Mouse (Mus musculus) sigmoid colon, adult 10 weeks (tissue): ENCODE results near the gene Cox19. TPM values are rescaled to one million over a fixed set of nuclear protein-coding genes. Genes with fewer than 3 reads are reported as not detected.

Experiments used
- polyA plus RNA-seq: library from polyadenylated mRNA; stranded (reverse); fragments of 350-450 nt; fragmentation: Illumina TruSeq; extraction: RNeasy Lipid Tissue Mini Kit (QIAGEN cat#74804); gene quantifications from one replicate; pipeline ENCODE4 v1.2.3, GENCODE M21; 2014; ENCODE audit warnings: low read depth, low replicate concordance

The Cox19 gene
- polyA plus RNA-seq = 11.8 TPM

DNA sequence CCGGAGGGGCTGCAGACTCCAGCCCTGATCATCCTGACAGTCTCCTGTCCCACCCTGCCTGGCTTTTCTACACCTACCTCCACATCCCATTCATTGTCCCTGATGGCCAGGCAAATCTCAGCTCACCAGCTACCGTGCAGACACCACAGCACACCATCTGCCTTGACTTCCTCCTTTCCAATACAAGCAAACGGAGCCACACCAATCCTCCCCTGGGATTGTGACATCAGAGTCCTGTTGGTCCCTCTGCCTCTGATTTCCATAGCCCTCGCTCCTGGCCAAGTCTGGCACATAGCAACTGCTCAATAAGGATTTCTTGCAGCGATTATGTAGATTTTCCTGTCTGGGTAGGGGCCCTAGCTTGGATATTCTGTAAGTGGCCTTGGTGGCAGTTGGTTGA is at the start of gene Cox19:
Gene Cox19, minus strand, starts transcription at position 285 of the 400 bp plus-strand sequence.

DNA sequence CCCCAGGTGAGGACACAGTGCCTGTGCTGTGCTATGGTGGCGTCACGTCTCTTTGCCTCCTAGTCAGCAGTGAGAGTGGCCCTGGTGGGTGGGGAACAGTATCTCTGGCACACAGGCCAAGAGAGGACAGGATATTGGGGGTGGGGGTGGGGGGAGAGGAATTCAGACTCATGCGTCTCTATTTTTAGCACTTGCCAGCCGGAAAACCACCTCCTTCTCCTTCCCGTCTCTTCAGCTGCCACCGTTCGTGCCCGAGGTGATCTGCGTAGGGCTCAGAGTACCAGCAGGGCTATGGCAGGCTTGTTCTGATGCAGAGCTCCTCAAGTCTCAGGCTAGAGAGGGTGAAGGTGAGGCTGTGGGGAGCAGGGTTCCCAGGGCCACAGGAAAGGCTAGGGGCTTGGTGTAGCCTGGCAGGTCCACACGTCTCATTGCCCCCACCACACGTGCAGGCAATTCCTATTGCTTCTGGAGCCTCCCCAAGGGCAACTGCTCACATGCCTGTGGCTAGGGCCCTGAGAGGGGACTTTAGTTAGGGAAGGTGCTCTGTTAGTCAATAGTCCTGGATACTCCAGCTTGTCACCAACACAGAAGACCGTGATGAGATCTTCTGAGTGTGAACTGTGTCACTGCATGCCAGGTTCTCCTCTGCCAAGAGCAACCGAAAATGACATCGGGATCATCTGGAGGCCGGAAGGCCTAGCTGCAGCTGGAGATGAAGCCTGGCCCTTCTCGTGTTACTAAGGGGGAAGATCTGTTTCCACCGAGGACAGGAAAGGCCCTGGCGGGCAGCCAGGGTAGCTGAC is 26.5 kb upstream of the Cox19 start, which contains the start of gene Gpr146:
Gene Gpr146, plus strand, starts transcription at position 230 of the 803 bp plus-strand sequence.

DNA sequence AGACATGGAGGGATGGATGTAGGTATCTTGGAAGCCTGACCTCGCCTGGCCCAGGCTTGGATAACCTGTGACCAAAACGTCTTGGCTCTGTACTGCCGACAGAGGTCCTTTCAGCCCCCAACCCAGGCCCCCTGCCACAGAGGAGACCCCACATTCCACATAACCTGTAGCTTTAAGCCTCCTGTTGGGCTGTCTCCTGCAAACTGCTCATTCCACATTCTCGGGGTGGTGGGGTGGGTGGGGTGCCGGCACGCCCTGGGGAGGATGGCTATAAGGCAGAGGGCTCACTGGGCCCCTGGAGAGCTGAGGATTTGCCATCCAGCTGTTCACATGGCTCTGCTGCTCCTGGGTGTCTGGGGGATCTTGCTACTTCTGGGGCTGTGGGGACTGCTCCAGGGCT is 1.1 kb upstream of the Cox19 start, which contains the start of gene Cyp2w1:
Gene Cyp2w1, plus strand, starts transcription at position 301 of the 400 bp plus-strand sequence.

DNA sequence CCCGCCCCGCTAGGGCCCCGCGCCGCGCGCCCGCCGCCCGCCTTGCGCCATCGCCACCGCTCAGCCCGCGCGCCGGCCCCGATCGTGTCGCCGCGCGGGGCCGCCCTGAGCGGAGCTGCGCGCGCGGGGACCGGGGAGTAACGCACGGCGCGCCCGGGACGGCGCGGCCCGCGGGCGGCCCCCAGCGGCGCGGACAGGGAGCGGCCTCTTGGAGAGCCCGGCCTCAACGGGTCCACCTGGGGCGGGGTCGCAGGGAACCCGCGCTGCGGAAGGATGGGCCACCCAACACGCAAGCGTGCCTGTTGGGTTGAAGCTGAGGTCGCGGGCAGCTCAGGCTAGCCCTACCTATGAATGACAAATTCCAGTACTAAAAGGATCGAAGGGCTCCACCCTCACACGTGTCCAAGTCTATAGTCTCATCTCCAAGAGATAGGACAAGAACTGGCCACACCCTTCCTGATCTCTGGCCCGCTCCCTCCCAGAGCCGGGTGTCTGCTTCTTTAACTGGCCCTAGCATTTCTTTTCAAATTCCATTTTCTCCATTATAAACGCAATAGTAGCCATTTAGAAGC is 25.7 kb downstream of the Cox19 start, which contains the start of gene Adap1:
Gene Adap1, minus strand, starts transcription at position 228 of the 572 bp plus-strand sequence.

Other genes starting within 250 kb of the Cox19 start
- 2.9 TPM for gene Prkar1b, start 201.4 kb downstream of the Cox19 start, polyA plus RNA-seq
- 2.7 TPM for gene Dnaaf5, start 201.2 kb downstream of the Cox19 start, polyA plus RNA-seq
- gene Sun1, start 150.8 kb downstream of the Cox19 start, polyA plus RNA-seq = 23.5 TPM
- 7.7 TPM for gene Get4, start 99.1 kb downstream of the Cox19 start, polyA plus RNA-seq
- not detected for gene Adap1, start 25.8 kb downstream of the Cox19 start, polyA plus RNA-seq
- not detected for gene Cyp2w1, start 1.2 kb upstream of the Cox19 start, polyA plus RNA-seq
- gene Gpr146, start 26.3 kb upstream of the Cox19 start, polyA plus RNA-seq = 1.0 TPM
- gene C130050O18Rik, start 53.9 kb upstream of the Cox19 start, polyA plus RNA-seq = not detected
- not detected for gene Gper1, start 71.7 kb upstream of the Cox19 start, polyA plus RNA-seq
- gene 3110082I17Rik, start 109.1 kb upstream of the Cox19 start, polyA plus RNA-seq = 0.76 TPM
- 12.1 TPM for gene Zfand2a, start 133.1 kb upstream of the Cox19 start, polyA plus RNA-seq
- gene Uncx, start 192.1 kb upstream of the Cox19 start, polyA plus RNA-seq = not detected